Mouse (Mus musculus) MEL (cell line): Measurements from ENCODE around the gene Oaz2. TPM values are rescaled to one million over a fixed set of nuclear protein-coding genes. Genes with fewer than 3 reads are reported as not detected.

Experiments
- DNase-seq: peaks from one replicate; pipeline ENCODE4 v3.0.0; 2011; ENCODE audit warnings: low read depth, low spot score
- H3K27ac ChIP-seq: 2 replicates; pipeline ENCODE4 v1.5.1; 2012; ENCODE audit warnings: low read depth, mild to moderate bottlenecking, control low read depth, low read length, moderate library complexity; ENCODE audit not compliant: control insufficient read depth
- H3K27me3 ChIP-seq, 2 experiments: fragments of 150-350 bp in 1 of 2; sonication (generic) in 1 of 2; 2 replicates each; pipeline ENCODE4 v1.6.1; 2012; ENCODE audit warnings: low read length in 2 of 2, mild to moderate bottlenecking in 2 of 2, improper control_type of control experiment in 1 of 2, moderate library complexity in 1 of 2; ENCODE audit not compliant: insufficient read depth in 2 of 2, control insufficient read depth in 1 of 2
- H3K36me3 ChIP-seq, 2 experiments: 2 replicates each; pipeline ENCODE4 v1.6.1; 2012 to 2014; ENCODE audit warnings: low read length in 2 of 2, improper control_type of control experiment in 1 of 2, inconsistent platforms in 1 of 2, mild to moderate bottlenecking in 1 of 2; ENCODE audit not compliant: insufficient read depth in 2 of 2, control insufficient read depth in 1 of 2
- H3K4me1 ChIP-seq, 2 experiments: fragments of 150-350 bp in 1 of 2; sonication (generic) in 1 of 2; 2 replicates each; pipeline ENCODE4 v1.6.1; 2012; ENCODE audit warnings: low read length in 2 of 2, improper control_type of control experiment in 1 of 2, mild to moderate bottlenecking in 1 of 2; ENCODE audit not compliant: insufficient read depth in 2 of 2, control insufficient read depth in 1 of 2
- H3K4me3 ChIP-seq, 2 experiments: fragments of 150-350 bp in 1 of 2; sonication (generic) in 1 of 2; 2 replicates each; pipeline ENCODE4 v1.5.1; 2012; ENCODE audit warnings: low read depth in 2 of 2, low read length in 2 of 2, mild to moderate bottlenecking in 2 of 2, moderate library complexity in 2 of 2, control low read depth in 1 of 2, improper control_type of control experiment in 1 of 2; ENCODE audit not compliant: control insufficient read depth in 1 of 2, insufficient read depth in 1 of 2
- H3K79me2 ChIP-seq: 2 replicates; pipeline ENCODE4 v1.6.1; 2012; ENCODE audit warnings: mild to moderate bottlenecking, low read length, moderate library complexity; ENCODE audit not compliant: control insufficient read depth, poor library complexity, insufficient read depth
- H3K9ac ChIP-seq: 2 replicates; pipeline ENCODE4 v1.6.1; 2012; ENCODE audit warnings: low read depth, mild to moderate bottlenecking, control low read depth, low read length, moderate library complexity; ENCODE audit not compliant: control insufficient read depth, poor library complexity, severe bottlenecking
- H3K9me3 ChIP-seq: fragments of 150-350 bp; sonication (generic); replicated peaks from 2 replicates; pipeline ENCODE4 v1.6.1; 2012; ENCODE audit warnings: mild to moderate bottlenecking, low read length, improper control_type of control experiment, moderate library complexity; ENCODE audit not compliant: insufficient read depth
- BHLHE40 ChIP-seq: IDR thresholded peaks from 2 replicates; pipeline ENCODE4 v1.6.1; 2012; ENCODE audit warnings: low read depth, mild to moderate bottlenecking, inconsistent platforms, low read length, improper control_type of control experiment, borderline replicate concordance
- CHD1 ChIP-seq: IDR thresholded peaks from 2 replicates; pipeline ENCODE4 v1.6.1; 2012; ENCODE audit warnings: low read depth, mild to moderate bottlenecking, inconsistent platforms, low read length, improper control_type of control experiment
- CHD2 ChIP-seq: IDR thresholded peaks from 2 replicates; pipeline ENCODE4 v1.6.1; 2011; ENCODE audit warnings: low read length, improper control_type of control experiment
- CTCF ChIP-seq, 3 experiments: IDR thresholded peaks in 2 of 3; conservative IDR thresholded peaks in 1 of 3; 2 replicates each; pipeline ENCODE4 v1.5.1; 2011 to 2012; ENCODE audit warnings: low read length in 3 of 3, low read depth in 2 of 3, mild to moderate bottlenecking in 2 of 3, improper control_type of control experiment in 1 of 3, inconsistent platforms in 1 of 3, mixed read lengths in 1 of 3, moderate library complexity in 1 of 3; ENCODE audit not compliant: control insufficient read depth in 1 of 3, insufficient read depth in 1 of 3, poor library complexity in 1 of 3, severe bottlenecking in 1 of 3
- ETS1 ChIP-seq: IDR thresholded peaks from 2 replicates; pipeline ENCODE4 v1.6.1; 2012; ENCODE audit warnings: low read depth, mild to moderate bottlenecking, inconsistent platforms, low read length, improper control_type of control experiment, moderate library complexity
- GABPA ChIP-seq: IDR thresholded peaks from 2 replicates; pipeline ENCODE4 v1.6.1; 2012; ENCODE audit warnings: low read depth, mild to moderate bottlenecking, inconsistent platforms, low read length, improper control_type of control experiment, moderate library complexity
- GATA1 ChIP-seq: IDR thresholded peaks from 2 replicates; pipeline ENCODE4 v1.6.1; 2011; ENCODE audit warnings: low read depth, low read length, improper control_type of control experiment
- HCFC1 ChIP-seq: IDR thresholded peaks from 2 replicates; pipeline ENCODE4 v1.6.1; 2012; ENCODE audit warnings: low read depth, mild to moderate bottlenecking, inconsistent platforms, low read length, improper control_type of control experiment, moderate library complexity
- JUND ChIP-seq: IDR thresholded peaks from 2 replicates; pipeline ENCODE4 v1.6.1; 2011; ENCODE audit warnings: low read depth, mild to moderate bottlenecking, improper control_type of control experiment, low read length
- MAFK ChIP-seq: IDR thresholded peaks from 2 replicates; pipeline ENCODE4 v1.6.1; 2011; ENCODE audit warnings: low read depth, mild to moderate bottlenecking, low read length, improper control_type of control experiment, borderline replicate concordance
- MAZ ChIP-seq: IDR thresholded peaks from 2 replicates; pipeline ENCODE4 v1.6.1; 2012; ENCODE audit warnings: low read depth, mild to moderate bottlenecking, inconsistent platforms, low read length, improper control_type of control experiment
- NRF1 ChIP-seq: IDR thresholded peaks from 2 replicates; pipeline ENCODE4 v1.6.1; 2014; ENCODE audit warnings: low read depth, mild to moderate bottlenecking, inconsistent platforms, low read length, improper control_type of control experiment, moderate library complexity; ENCODE audit not compliant: poor library complexity, insufficient read depth, severe bottlenecking
- POLR2A ChIP-seq, 2 experiments: IDR thresholded peaks; 2 replicates each; pipeline ENCODE4 v1.6.1; 2011 to 2012; ENCODE audit warnings: low read length in 2 of 2, mild to moderate bottlenecking in 2 of 2, control low read depth in 1 of 2, improper control_type of control experiment in 1 of 2, low read depth in 1 of 2, moderate library complexity in 1 of 2; ENCODE audit not compliant: control insufficient read depth in 1 of 2, insufficient read depth in 1 of 2, poor library complexity in 1 of 2
- POLR2AphosphoS2 ChIP-seq: IDR thresholded peaks from 2 replicates; pipeline ENCODE4 v1.6.1; 2011; ENCODE audit warnings: low read length, improper control_type of control experiment
- POLR2AphosphoS5 ChIP-seq: IDR thresholded peaks from 2 replicates; pipeline ENCODE4 v1.6.1; 2012; ENCODE audit warnings: low read depth, borderline replicate concordance, mild to moderate bottlenecking, inconsistent platforms, low read length, moderate library complexity, mixed read lengths
- RAD21 ChIP-seq: IDR thresholded peaks from 2 replicates; pipeline ENCODE4 v1.6.1; 2011; ENCODE audit warnings: mild to moderate bottlenecking, low read depth, low read length, improper control_type of control experiment
- RCOR1 ChIP-seq: IDR thresholded peaks from 2 replicates; pipeline ENCODE4 v1.6.1; 2012; ENCODE audit warnings: low read depth, mild to moderate bottlenecking, inconsistent platforms, low read length, improper control_type of control experiment
- SIN3A ChIP-seq: IDR thresholded peaks from 2 replicates; pipeline ENCODE4 v1.6.1; 2012; ENCODE audit warnings: low read length, improper control_type of control experiment, inconsistent platforms
- SMC3 ChIP-seq: IDR thresholded peaks from 2 replicates; pipeline ENCODE4 v1.6.1; 2011; ENCODE audit warnings: low read depth, low read length, improper control_type of control experiment
- TBP ChIP-seq: IDR thresholded peaks from 2 replicates; pipeline ENCODE4 v1.8.0; 2011; ENCODE audit warnings: low read depth, low read length, improper control_type of control experiment
- USF1 ChIP-seq: IDR thresholded peaks from 2 replicates; pipeline ENCODE4 v1.6.1; 2014; ENCODE audit warnings: low read depth, mild to moderate bottlenecking, inconsistent platforms, low read length, improper control_type of control experiment, moderate library complexity
- USF2 ChIP-seq, 2 experiments: IDR thresholded peaks; 2 replicates each; pipeline ENCODE4 v1.6.1; 2011 to 2012; ENCODE audit warnings: improper control_type of control experiment in 2 of 2, low read length in 2 of 2, borderline replicate concordance in 1 of 2, inconsistent platforms in 1 of 2, low read depth in 1 of 2, mild to moderate bottlenecking in 1 of 2; ENCODE audit not compliant: insufficient read depth in 1 of 2
- ZC3H11A ChIP-seq: IDR thresholded peaks from 2 replicates; pipeline ENCODE4 v1.6.1; 2012; ENCODE audit warnings: low read depth, mild to moderate bottlenecking, inconsistent platforms, low read length, improper control_type of control experiment
- ZKSCAN1 ChIP-seq: IDR thresholded peaks from 2 replicates; pipeline ENCODE4 v1.6.1; 2012; ENCODE audit warnings: low read depth, mild to moderate bottlenecking, inconsistent platforms, low read length, improper control_type of control experiment, moderate library complexity
- ZMIZ1 ChIP-seq: IDR thresholded peaks from 2 replicates; pipeline ENCODE4 v1.6.1; 2012; ENCODE audit warnings: low read depth, mild to moderate bottlenecking, inconsistent platforms, low read length, improper control_type of control experiment, moderate library complexity
- ZNF384 ChIP-seq: IDR thresholded peaks from 2 replicates; pipeline ENCODE4 v1.6.1; 2012; ENCODE audit warnings: low read depth, mild to moderate bottlenecking, inconsistent platforms, low read length, improper control_type of control experiment
- polyA plus RNA-seq, 2 experiments: library from polyadenylated mRNA; stranded (reverse) in 1 of 2; unstranded in 1 of 2; fragments of >175 nt in 1 of 2; fragments of >200 nt in 1 of 2; gene quantifications; 2 replicates each; pipeline versions ENCODE4 v1.2.1 to v1.2.4; 2012; ENCODE audit warnings: low replicate concordance in 2 of 2, low read depth in 1 of 2; ENCODE audit not compliant: insufficient read length in 2 of 2, insufficient read depth in 1 of 2, missing spikeins in 1 of 2
- total RNA-seq: library from RNA; depleted of rRNA; stranded (reverse); fragments of 300-350 nt; gene quantifications from 2 replicates; pipeline ENCODE4 v1.2.3, GENCODE M21; 2012

The Oaz2 gene
- total and polyA plus RNA-seq, 3 experiments: 16.4 to 34.6 TPM; not detected in 1

- Histone ChIP-seq H3K36me3 (no peaks in the 10 kb centered on the region), H3K9ac (no peak overlapping the region), H3K27ac (no peak overlapping the region), H3K79me2 (no peaks in the 10 kb centered on the region)
- no peak for DNase-seq
- TF ChIP-seq RCOR1: no peak
- TF ChIP-seq, all 39 proteins: peak for 0
- no peak overlapping the region for H3K4me3 ChIP-seq
- H3K27me3 ChIP-seq: no peaks in the 10 kb centered on the region; a peak in 2 of 4 replicates
- no peaks in the 10 kb centered on the region for H3K9me3 ChIP-seq
- H3K4me1 ChIP-seq: no peaks in the 10 kb centered on the region
Measured at GRCm38 (mm10) chr9:65629767-65630630, 37.8 kb upstream of the Oaz2 start.

- Histone ChIP-seq H3K4me3 (no peak overlapping the region), H3K27ac (no peak overlapping the region)
Measured at GRCm38 (mm10) chr9:65630631-65631353, 37.0 kb upstream of the Oaz2 start.

GRCm38 (mm10) chr9:65631354-65632021, 36.3 kb upstream of the Oaz2 start:
- DNase-seq: no peak
- H3K4me3 ChIP-seq: no peak overlapping the region

More at GRCm38 (mm10) chr9:65630631-65631353, 37.0 kb upstream of the Oaz2 start:
- H3K9me3 ChIP-seq: no peaks in the 10 kb centered on the region
- no peaks in the 10 kb centered on the region for H3K4me1 ChIP-seq
- DNase-seq: no peak
- no peak overlapping the region for H3K9ac ChIP-seq
- no peaks in the 10 kb centered on the region for H3K36me3 ChIP-seq
- H3K79me2 ChIP-seq: no peaks in the 10 kb centered on the region
- TF ChIP-seq POLR2AphosphoS2: no peak
- no peak for TF ChIP-seq USF2 (IDR thresholded peaks at IDR 0.05; ENCODE audit: borderline replicate concordance in 1 of 2, insufficient read depth in 1 of 2, low read depth in 1 of 2, low read length in 2 of 2)
- TF ChIP-seq BHLHE40: no peak
- TF ChIP-seq NRF1: no peak
- no peak for TF ChIP-seq CTCF (IDR thresholded peaks at IDR 0.05 in 2 of 3, conservative IDR thresholded peaks at IDR 0.05 in 1 of 3; ENCODE audit: control insufficient read depth in 1 of 3, insufficient read depth in 1 of 3, low read depth in 2 of 3, low read length in 3 of 3, poor library complexity in 1 of 3, severe bottlenecking in 1 of 3)
- no peak for TF ChIP-seq ZKSCAN1
- no peak for TF ChIP-seq TBP
- TF ChIP-seq ZC3H11A: no peak
- TF ChIP-seq CHD1: no peak
- TF ChIP-seq MAFK: no peak
- no peak for TF ChIP-seq ZNF384
- no peak for TF ChIP-seq USF1
- no peak for TF ChIP-seq HCFC1
- TF ChIP-seq SMC3: no peak
- TF ChIP-seq GATA1: no peak
- TF ChIP-seq POLR2A (IDR thresholded peaks at IDR 0.05; ENCODE audit: control insufficient read depth in 1 of 2, insufficient read depth in 1 of 2, low read depth in 1 of 2, low read length in 2 of 2, poor library complexity in 1 of 2): no peak; a peak in 1 of 4 replicates
- no peaks in the 10 kb centered on the region; a peak in 2 of 4 replicates for H3K27me3 ChIP-seq

More at GRCm38 (mm10) chr9:65631354-65632021, 36.3 kb upstream of the Oaz2 start:
- no peak overlapping the region for H3K27ac ChIP-seq
- no peaks in the 10 kb centered on the region for H3K4me1 ChIP-seq
- H3K9ac ChIP-seq: no peak overlapping the region
- no peaks in the 10 kb centered on the region for H3K36me3 ChIP-seq
- H3K9me3 ChIP-seq: no peaks in the 10 kb centered on the region
- no peak for TF ChIP-seq RAD21
- no peak for TF ChIP-seq JUND
- TF ChIP-seq USF1: no peak
- no peak for TF ChIP-seq POLR2A (IDR thresholded peaks at IDR 0.05; ENCODE audit: control insufficient read depth in 1 of 2, insufficient read depth in 1 of 2, low read depth in 1 of 2, low read length in 2 of 2, poor library complexity in 1 of 2)
- TF ChIP-seq GABPA: no peak
- TF ChIP-seq MAZ: no peak
- TF ChIP-seq ZMIZ1: no peak
- no peak for TF ChIP-seq ZKSCAN1
- TF ChIP-seq CHD2: no peak
- TF ChIP-seq SIN3A: no peak
- TF ChIP-seq POLR2AphosphoS5: no peak
- no peak for TF ChIP-seq USF2 (IDR thresholded peaks at IDR 0.05; ENCODE audit: borderline replicate concordance in 1 of 2, insufficient read depth in 1 of 2, low read depth in 1 of 2, low read length in 2 of 2)
- no peak for TF ChIP-seq ETS1
- no peaks in the 10 kb centered on the region for H3K79me2 ChIP-seq
- no peaks in the 10 kb centered on the region; a peak in 2 of 4 replicates for H3K27me3 ChIP-seq
